Mouse (Mus musculus) G1E (cell line): ENCODE measurements around the gene Sprtn.

Experiments used
- CTCF ChIP-seq: IDR thresholded peaks from 2 replicates; pipeline ENCODE4 v1.5.1; 2012; ENCODE audit warnings: low read depth, low read length, inconsistent platforms, mixed read lengths
- POLR2AphosphoS5 ChIP-seq: IDR thresholded peaks from 2 replicates; pipeline ENCODE4 v1.6.1; 2012; ENCODE audit warnings: low read depth, low read length, inconsistent platforms; ENCODE audit not compliant: insufficient replicate concordance

- no peak for TF ChIP-seq POLR2AphosphoS5
- no peak for TF ChIP-seq CTCF
Observed at GRCm38 (mm10) chr8:124863729-124864128, 34.0 kb upstream of the Sprtn start.
